Mouse (Mus musculus) hindbrain, embryonic 14.5 days (tissue): ENCODE results near the gene Krtap5-5. TPM values are rescaled to one million over a fixed set of nuclear protein-coding genes. Genes with fewer than 3 reads are reported as not detected.
"Not testable (repeated sequence)": the region's sequence is repeated elsewhere in the genome, so short reads cannot be mapped to it uniquely, and the experiment has no call there.

Experiments
- ATAC-seq: fragments of 200-750 bp; cut with Nextera tagmentation; 2 replicates; pipeline ENCODE4 v1.8.0; 2017; ENCODE audit warnings: moderate number of reproducible peaks, mild to moderate bottlenecking, moderate TSS enrichment, moderate library complexity; ENCODE audit not compliant: low FRiP score
- DNase-seq: peaks from one replicate; pipeline ENCODE4 v3.0.0-alpha.2; 2015; ENCODE audit warnings: low spot score
- H3K27ac ChIP-seq: fragments of 300-500 bp; sonication (generic); 2 replicates; pipeline ENCODE4 v1.5.1; 2014; ENCODE audit warnings: mild to moderate bottlenecking, moderate library complexity
- H3K27me3 ChIP-seq: fragments of 300-500 bp; sonication (generic); 2 replicates; pipeline ENCODE4 v1.6.1; 2014; ENCODE audit warnings: mild to moderate bottlenecking, low read length, mixed read lengths; ENCODE audit not compliant: control insufficient read depth, insufficient read depth
- H3K36me3 ChIP-seq: fragments of 300-500 bp; sonication (generic); replicated peaks from 2 replicates; pipeline ENCODE4 v1.6.1; 2014; ENCODE audit not compliant: control insufficient read depth, insufficient read depth
- H3K4me1 ChIP-seq: fragments of 300-500 bp; sonication (generic); replicated peaks from 2 replicates; pipeline ENCODE4 v1.6.1; 2014; ENCODE audit warnings: antibody characterized with exemption, low read length, mixed read lengths; ENCODE audit not compliant: control insufficient read depth, insufficient read depth
- H3K4me2 ChIP-seq: fragments of 300-500 bp; sonication (generic); replicated peaks from 2 replicates; pipeline ENCODE4 v1.6.1; 2014; ENCODE audit warnings: mild to moderate bottlenecking, moderate library complexity
- H3K4me3 ChIP-seq: fragments of 300-500 bp; sonication (generic); replicated peaks from 2 replicates; pipeline ENCODE4 v1.5.1; 2014; ENCODE audit warnings: mild to moderate bottlenecking, low read length
- H3K9ac ChIP-seq: fragments of 300-500 bp; sonication (generic); 2 replicates; pipeline ENCODE4 v1.6.1; 2014
- H3K9me3 ChIP-seq: fragments of 300-500 bp; sonication (generic); 2 replicates; pipeline ENCODE4 v1.6.1; 2016; ENCODE audit warnings: low read length; ENCODE audit not compliant: control insufficient read depth
- WGBS: fragments of 180-500 bp; shearing (Covaris S2); extraction: QIAGEN DNeasy Blood & Tissue Kit; methylation state at CpG from one replicate; pipeline ENCODE4 v1.1.7; 2014; 5-methylcytosine and 5-hydroxymethylcytosine counted together
- polyA plus RNA-seq: library from polyadenylated mRNA; unstranded; fragments of >200 nt; fragmentation: Nextera tagmentation; extraction: Ambion mirVana; gene quantifications from 2 replicates; pipeline ENCODE4 v1.2.1, GENCODE M21; 2014

Krtap5-5 gene
- not detected in 2 replicates for polyA plus RNA-seq

- H3K9ac ChIP-seq, DNase-seq, H3K36me3 ChIP-seq, H3K27ac ChIP-seq, H3K27me3 ChIP-seq, H3K4me2 ChIP-seq, H3K9me3 ChIP-seq, H3K4me3 ChIP-seq, ATAC-seq, H3K4me1 ChIP-seq: not testable (repeated sequence)
- 59% methylated on average over 3 of the region's 3 CpGs for WGBS
Measured at GRCm38 (mm10) chr7:142229871-142230270, at the start of gene Krtap5-5. TSS of gene Krtap5-5 (minus strand) at chr7:142229971.

- H3K4me2 ChIP-seq, H3K4me1 ChIP-seq, H3K9me3 ChIP-seq, DNase-seq, H3K9ac ChIP-seq, H3K36me3 ChIP-seq, ATAC-seq, H3K27ac ChIP-seq, H3K4me3 ChIP-seq: not testable (repeated sequence)
- WGBS: 62% methylated on average over 1 of the region's 1 CpGs
- H3K27me3 ChIP-seq: peaks cover 14% of the 10 kb centered on the region
Measured at GRCm38 (mm10) chr7:142279291-142279690, 49.5 kb upstream of the Krtap5-5 start.

GRCm38 (mm10) chr7:142278183-142278582 is 48.4 kb upstream of the Krtap5-5 start:
- peak; percentile 78 for DNase-seq
- H3K27me3 ChIP-seq: peaks cover 10% of the 10 kb centered on the region
- not testable (repeated sequence) for H3K36me3 ChIP-seq, H3K4me1 ChIP-seq, H3K9ac ChIP-seq, H3K4me3 ChIP-seq, H3K4me2 ChIP-seq, H3K9me3 ChIP-seq, H3K27ac ChIP-seq, ATAC-seq
- WGBS: 0% methylated on average over 3 of the region's 3 CpGs

GRCm38 (mm10) chr7:142274263-142274662 is 44.5 kb upstream of the Krtap5-5 start, which contains the start of gene Gm4559:
TSS of gene Gm4559 (minus strand) at chr7:142274363.
- not testable (repeated sequence) for H3K36me3 ChIP-seq, H3K9me3 ChIP-seq, ATAC-seq, H3K27ac ChIP-seq, H3K9ac ChIP-seq, DNase-seq, H3K27me3 ChIP-seq, H3K4me3 ChIP-seq, H3K4me1 ChIP-seq, H3K4me2 ChIP-seq

GRCm38 (mm10) chr7:142258254-142258653 is 28.5 kb upstream of the Krtap5-5 start, which contains the start of gene Gm2431:
TSS of gene Gm2431 (minus strand) at chr7:142258354.
- H3K4me2 ChIP-seq, H3K27ac ChIP-seq, H3K4me3 ChIP-seq, DNase-seq, H3K36me3 ChIP-seq, H3K9me3 ChIP-seq, H3K4me1 ChIP-seq, H3K9ac ChIP-seq, ATAC-seq, H3K27me3 ChIP-seq: not testable (repeated sequence)
- WGBS: 84% methylated on average over 1 of the region's 1 CpGs

GRCm38 (mm10) chr7:142255517-142255916 is 25.7 kb upstream of the Krtap5-5 start:
- no peak for ATAC-seq

GRCm38 (mm10) chr7:142249824-142250223 is 20.1 kb upstream of the Krtap5-5 start:
- ATAC-seq (no peak), DNase-seq (peak; percentile 60)
- H3K36me3 ChIP-seq: no peaks in the 10 kb centered on the region
- no peak overlapping the region for H3K9ac ChIP-seq
- no peak overlapping the region for H3K4me2 ChIP-seq
- no peak overlapping the region for H3K27ac ChIP-seq
- no peaks in the 10 kb centered on the region for H3K9me3 ChIP-seq
- no peaks in the 10 kb centered on the region for H3K27me3 ChIP-seq
- 0% methylated on average over 1 of the region's 1 CpGs for WGBS
- H3K4me1 ChIP-seq: no peaks in the 10 kb centered on the region
- no peak overlapping the region for H3K4me3 ChIP-seq

More at GRCm38 (mm10) chr7:142255517-142255916, 25.7 kb upstream of the Krtap5-5 start:
- no peak overlapping the region for H3K9ac ChIP-seq
- H3K27me3 ChIP-seq: no peaks in the 10 kb centered on the region
- no peak overlapping the region for H3K4me2 ChIP-seq
- H3K9me3 ChIP-seq: no peaks in the 10 kb centered on the region
- no peak overlapping the region for H3K27ac ChIP-seq
- WGBS: 0% methylated on average over 2 of the region's 2 CpGs
- no peaks in the 10 kb centered on the region for H3K4me1 ChIP-seq
- no peak overlapping the region for H3K4me3 ChIP-seq
- no peaks in the 10 kb centered on the region for H3K36me3 ChIP-seq
- peak; percentile 78 for DNase-seq

- Histone ChIP-seq H3K4me3 (no peak within 1 kb of the TSS), H3K9ac (no peak within 1 kb of the TSS), H3K4me1 (no peaks in the 10 kb centered on the region), H3K9me3 (0 out of 2 replicates have a peak, but pooled peaks cover 2% of the 10 kb centered on the region), H3K4me2 (no peak within 1 kb of the TSS), H3K36me3 (no peaks in the 10 kb centered on the region), H3K27me3 (no peaks in the 10 kb centered on the region), H3K27ac (no peak within 1 kb of the TSS)
- no peak for ATAC-seq
- no peak for DNase-seq
- WGBS: 47% methylated on average over 2 of the region's 2 CpGs
Measured at GRCm38 (mm10) chr7:142240978-142241377, 11.2 kb upstream of the Krtap5-5 start, which contains the start of gene Gm40460. TSS of gene Gm40460 (minus strand) at chr7:142241078.

- no peaks in the 10 kb centered on the region for H3K4me1 ChIP-seq
- no peak overlapping the region for H3K4me3 ChIP-seq
- no peak overlapping the region for H3K27ac ChIP-seq
- no peak overlapping the region for H3K4me2 ChIP-seq
- DNase-seq (no peak), ATAC-seq (no peak)
- H3K9ac ChIP-seq: no peak overlapping the region
- no peaks in the 10 kb centered on the region for H3K36me3 ChIP-seq
- 0 out of 2 replicates have a peak, but pooled peaks cover 6% of the 10 kb centered on the region for H3K9me3 ChIP-seq
- WGBS: 40% methylated on average over 1 of the region's 1 CpGs
- no peaks in the 10 kb centered on the region for H3K27me3 ChIP-seq
Measured at GRCm38 (mm10) chr7:142231540-142231939, 1.8 kb upstream of the Krtap5-5 start.

GRCm38 (mm10) chr7:142224518-142224917 is 5.3 kb downstream of the Krtap5-5 start:
- no peaks in the 10 kb centered on the region for H3K4me1 ChIP-seq
- H3K9ac ChIP-seq: no peak overlapping the region
- no peaks in the 10 kb centered on the region for H3K27me3 ChIP-seq
- no peak for ATAC-seq
- H3K4me2 ChIP-seq: no peak overlapping the region
- DNase-seq: no peak
- H3K4me3 ChIP-seq: no peak overlapping the region
- no peak overlapping the region for H3K27ac ChIP-seq
- no peaks in the 10 kb centered on the region for H3K36me3 ChIP-seq
- WGBS: 55% methylated on average over 2 of the region's 2 CpGs
- no peaks in the 10 kb centered on the region for H3K9me3 ChIP-seq
